Mouse (Mus musculus): Measurements from ENCODE around the gene Dop1b. TPM values are rescaled to one million over a fixed set of nuclear protein-coding genes. Genes with fewer than 3 reads are reported as not detected.
"Not testable (repeated sequence)": the region's sequence is repeated elsewhere in the genome, so short reads cannot be mapped to it uniquely, and the experiment has no call there.

Dop1b gene
- polyA plus RNA-seq, 1 experiment from 2014 or later: 9.1 TPM

GRCm38 (mm10) chr16:93818691-93819324 is 107.1 kb downstream of the Dop1b start:
- Histone ChIP-seq H3K9me3 (peaks cover 3% of the 10 kb centered on the region; the same call in 1 of the 2 replicates), H3K4me3 (no peak overlapping the region), H3K27me3 (replicated peaks; ENCODE audit: low read depth, poor library complexity, severe bottlenecking) (no peaks in the 10 kb centered on the region), H3K27ac (replicated peaks) (no peak overlapping the region), H3K4me1 (peaks cover 13% of the 10 kb centered on the region; the same call in 1 of the 2 replicates), H3K36me3 (replicated peaks) (no peaks in the 10 kb centered on the region)
- WGBS: 66% methylated on average over 12 of the region's 12 CpGs
- no peak for DNase-seq (ENCODE audit: low spot score)

GRCm38 (mm10) chr16:93819325-93819696 is 107.6 kb downstream of the Dop1b start:
- no peak overlapping the region for H3K27ac ChIP-seq (replicated peaks)
- DNase-seq (ENCODE audit: low spot score): no peak

GRCm38 (mm10) chr16:93820040-93820439 is 108.3 kb downstream of the Dop1b start:
- Histone ChIP-seq H3K4me3 (no peak overlapping the region), H3K27me3 (replicated peaks; ENCODE audit: low read depth, poor library complexity, severe bottlenecking) (no peaks in the 10 kb centered on the region), H3K4me1 (peaks cover 13% of the 10 kb centered on the region; the same call in 1 of the 2 replicates), H3K27ac (replicated peaks) (no peak overlapping the region), H3K9me3 (peaks cover 7% of the 10 kb centered on the region; the same call in 1 of the 2 replicates), H3K36me3 (replicated peaks) (no peaks in the 10 kb centered on the region)
- no peak for DNase-seq (ENCODE audit: low spot score)
- WGBS: 86% methylated on average over 1 of the region's 1 CpGs

More at GRCm38 (mm10) chr16:93819325-93819696, 107.6 kb downstream of the Dop1b start:
- Histone ChIP-seq H3K27me3 (replicated peaks; ENCODE audit: low read depth, poor library complexity, severe bottlenecking) (no peaks in the 10 kb centered on the region), H3K4me3 (no peak overlapping the region), H3K36me3 (replicated peaks) (no peaks in the 10 kb centered on the region), H3K9me3 (peaks cover 7% of the 10 kb centered on the region; the same call in 1 of the 2 replicates), H3K4me1 (peaks cover 13% of the 10 kb centered on the region; the same call in 1 of the 2 replicates)
- 81% methylated on average over 4 of the region's 4 CpGs for WGBS

GRCm38 (mm10) chr16:93821706-93822105 is 110.0 kb downstream of the Dop1b start:
- no peak overlapping the region for H3K4me3 ChIP-seq
- no peak for DNase-seq (ENCODE audit: low spot score)
- peaks cover 6% of the 10 kb centered on the region; the same call in 1 of the 2 replicates for H3K4me1 ChIP-seq
- peaks cover 7% of the 10 kb centered on the region; the same call in 1 of the 2 replicates for H3K9me3 ChIP-seq
- WGBS: 86% methylated on average over 3 of the region's 3 CpGs
- H3K27ac ChIP-seq (replicated peaks): no peak overlapping the region
- H3K36me3 ChIP-seq (replicated peaks): no peaks in the 10 kb centered on the region
- no peaks in the 10 kb centered on the region for H3K27me3 ChIP-seq (replicated peaks; ENCODE audit: low read depth, poor library complexity, severe bottlenecking)

GRCm38 (mm10) chr16:93822433-93823225 is 110.9 kb downstream of the Dop1b start:
- H3K27me3 ChIP-seq (replicated peaks; ENCODE audit: low read depth, poor library complexity, severe bottlenecking): not testable (repeated sequence)
- WGBS: 89% methylated on average over 5 of the region's 8 CpGs

GRCm38 (mm10) chr16:93824799-93825198 is 113.1 kb downstream of the Dop1b start:
- DNase-seq (ENCODE audit: low spot score): no peak
- Histone ChIP-seq H3K9me3 (peaks cover 11% of the 10 kb centered on the region; the same call in 1 of the 2 replicates), H3K36me3 (replicated peaks) (no peaks in the 10 kb centered on the region), H3K27me3 (replicated peaks; ENCODE audit: low read depth, poor library complexity, severe bottlenecking) (no peaks in the 10 kb centered on the region), H3K4me1 (no peaks in the 10 kb centered on the region), H3K4me3 (no peak overlapping the region), H3K27ac (replicated peaks) (no peak overlapping the region)
- WGBS: 83% methylated on average over 4 of the region's 4 CpGs

More at GRCm38 (mm10) chr16:93822433-93823225, 110.9 kb downstream of the Dop1b start:
- not testable (repeated sequence) for H3K9me3 ChIP-seq; H3K36me3 ChIP-seq (replicated peaks); H3K4me3 ChIP-seq; DNase-seq (ENCODE audit: low spot score); H3K4me1 ChIP-seq; H3K27ac ChIP-seq (replicated peaks)

- peaks cover 11% of the 10 kb centered on the region; the same call in 1 of the 2 replicates for H3K9me3 ChIP-seq
- DNase-seq (ENCODE audit: low spot score): no peak
- no peaks in the 10 kb centered on the region for H3K36me3 ChIP-seq (replicated peaks)
- no peak overlapping the region for H3K27ac ChIP-seq (replicated peaks)
- no peaks in the 10 kb centered on the region for H3K4me1 ChIP-seq
- H3K27me3 ChIP-seq (replicated peaks; ENCODE audit: low read depth, poor library complexity, severe bottlenecking): no peaks in the 10 kb centered on the region
- WGBS: 89% methylated on average over 4 of the region's 4 CpGs
- H3K4me3 ChIP-seq: no peak overlapping the region
Observed at GRCm38 (mm10) chr16:93825463-93825862, 113.8 kb downstream of the Dop1b start.

- Histone ChIP-seq H3K27ac (replicated peaks) (no peak overlapping the region), H3K9me3 (peaks cover 11% of the 10 kb centered on the region; the same call in 1 of the 2 replicates), H3K4me1 (no peaks in the 10 kb centered on the region), H3K36me3 (replicated peaks) (no peaks in the 10 kb centered on the region), H3K4me3 (no peak overlapping the region), H3K27me3 (replicated peaks; ENCODE audit: low read depth, poor library complexity, severe bottlenecking) (no peaks in the 10 kb centered on the region)
- 66% methylated on average over 11 of the region's 11 CpGs for WGBS
- DNase-seq (ENCODE audit: low spot score): no peak
Observed at GRCm38 (mm10) chr16:93826054-93826453, 114.3 kb downstream of the Dop1b start.

GRCm38 (mm10) chr16:93826478-93826877 is 114.8 kb downstream of the Dop1b start:
- 41% methylated on average over 5 of the region's 5 CpGs for WGBS
- DNase-seq (ENCODE audit: low spot score): not testable (repeated sequence)

GRCm38 (mm10) chr16:93826909-93827308 is 115.2 kb downstream of the Dop1b start:
- H3K4me1 ChIP-seq: no peaks in the 10 kb centered on the region
- no peak overlapping the region for H3K4me3 ChIP-seq
- no peak for DNase-seq (ENCODE audit: low spot score)
- WGBS: 88% methylated on average over 6 of the region's 6 CpGs
- peaks cover 11% of the 10 kb centered on the region; the same call in 1 of the 2 replicates for H3K9me3 ChIP-seq
- no peaks in the 10 kb centered on the region for H3K36me3 ChIP-seq (replicated peaks)
- no peaks in the 10 kb centered on the region for H3K27me3 ChIP-seq (replicated peaks; ENCODE audit: low read depth, poor library complexity, severe bottlenecking)
- H3K27ac ChIP-seq (replicated peaks): no peak overlapping the region

More at GRCm38 (mm10) chr16:93826478-93826877, 114.8 kb downstream of the Dop1b start:
- H3K4me1 ChIP-seq; H3K36me3 ChIP-seq (replicated peaks); H3K4me3 ChIP-seq; H3K27me3 ChIP-seq (replicated peaks; ENCODE audit: low read depth, poor library complexity, severe bottlenecking); H3K27ac ChIP-seq (replicated peaks): not testable (repeated sequence)
- peaks cover 11% of the 10 kb centered on the region; the same call in 1 of the 2 replicates for H3K9me3 ChIP-seq

GRCm38 (mm10) chr16:93829526-93829925 is 117.8 kb downstream of the Dop1b start:
- Histone ChIP-seq H3K9me3 (0 out of 2 replicates have a peak, but pooled peaks cover 4% of the 10 kb centered on the region), H3K4me1 (peaks cover 13% of the 10 kb centered on the region), H3K36me3 (replicated peaks) (peaks cover 5% of the 10 kb centered on the region; the same call in 1 of the 2 replicates), H3K4me3 (no peak overlapping the region), H3K27ac (replicated peaks) (no peak overlapping the region), H3K27me3 (replicated peaks; ENCODE audit: low read depth, poor library complexity, severe bottlenecking) (no peaks in the 10 kb centered on the region)
- 95% methylated on average over 15 of the region's 15 CpGs for WGBS
- no peak for DNase-seq (ENCODE audit: low spot score)

- Histone ChIP-seq H3K4me3 (no peak overlapping the region), H3K27me3 (replicated peaks; ENCODE audit: low read depth, poor library complexity, severe bottlenecking) (no peaks in the 10 kb centered on the region), H3K36me3 (replicated peaks) (peaks cover 7% of the 10 kb centered on the region), H3K27ac (replicated peaks) (no peak overlapping the region), H3K9me3 (0 out of 2 replicates have a peak, but pooled peaks cover 4% of the 10 kb centered on the region), H3K4me1 (peaks cover 13% of the 10 kb centered on the region)
- no peak for DNase-seq (ENCODE audit: low spot score)
- 85% methylated on average over 9 of the region's 9 CpGs for WGBS
Observed at GRCm38 (mm10) chr16:93830071-93830470, 118.4 kb downstream of the Dop1b start.
